Mouse (Mus musculus) bone marrow, adult 2 months (tissue): ENCODE measurements around the gene Pik3r5.

Experiments
- CTCF ChIP-seq: fragments of 200-500 bp; IDR thresholded peaks from 2 replicates; pipeline ENCODE4 v1.5.1; 2011; ENCODE audit warnings: low read length, control low read depth; ENCODE audit not compliant: control insufficient read depth, insufficient read depth
- POLR2A ChIP-seq: fragments of 200-500 bp; IDR thresholded peaks from 2 replicates; pipeline ENCODE4 v1.6.1; 2011; ENCODE audit warnings: low read depth, mild to moderate bottlenecking, control low read depth, low read length, borderline replicate concordance; ENCODE audit not compliant: control insufficient read depth

DNA sequence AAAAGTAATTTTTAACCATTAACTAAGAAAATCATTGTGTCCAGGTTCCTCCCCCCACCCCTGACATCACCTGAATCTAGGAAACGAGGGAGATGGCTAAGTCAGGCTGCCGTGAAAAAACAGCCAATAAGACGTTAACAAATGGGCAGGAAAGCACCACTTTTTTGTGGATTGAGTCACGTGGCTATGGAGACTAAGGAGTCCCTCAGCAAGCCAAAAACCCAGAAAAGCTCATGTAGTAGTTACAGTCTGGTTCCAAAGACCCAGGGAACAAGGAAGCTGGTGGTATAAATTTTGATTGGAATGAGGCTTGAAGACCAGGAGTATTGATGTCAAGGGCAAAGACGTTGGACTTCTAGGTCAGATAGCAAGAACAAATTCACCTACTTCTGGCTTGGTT, 76.7 kb downstream of the Pik3r5 start:
- TF ChIP-seq CTCF (no peak), POLR2A (no peak)
